Mouse (Mus musculus) testis, adult 2 months (tissue): ENCODE data around the gene Zfp157. TPM values are rescaled to one million over a fixed set of nuclear protein-coding genes. Genes with fewer than 3 reads are reported as not detected.
"Not testable (repeated sequence)": the region's sequence is repeated elsewhere in the genome, so short reads cannot be mapped to it uniquely, and the experiment has no call there.

Source experiments
- H3K27ac ChIP-seq: fragments of 200-500 bp; 2 replicates; pipeline ENCODE4 v1.5.1; 2012; ENCODE audit warnings: low read depth, low read length; ENCODE audit not compliant: control insufficient read depth, insufficient read depth
- H3K27me3 ChIP-seq: fragments of 200-500 bp; 2 replicates; pipeline ENCODE4 v1.6.1; 2012; ENCODE audit warnings: mild to moderate bottlenecking, low read length, moderate library complexity; ENCODE audit not compliant: control insufficient read depth, insufficient read depth
- H3K36me3 ChIP-seq: fragments of 200-500 bp; 2 replicates; pipeline ENCODE4 v1.6.1; 2012; ENCODE audit warnings: mild to moderate bottlenecking, low read length; ENCODE audit not compliant: control insufficient read depth, insufficient read depth
- H3K4me1 ChIP-seq: fragments of 200-500 bp; 2 replicates; pipeline ENCODE4 v1.6.1; 2012; ENCODE audit warnings: low read length; ENCODE audit not compliant: control insufficient read depth, insufficient read depth
- H3K4me3 ChIP-seq: fragments of 200-500 bp; 2 replicates; pipeline ENCODE4 v1.5.1; 2012; ENCODE audit warnings: low read depth, mild to moderate bottlenecking, low read length, moderate library complexity, mixed read lengths; ENCODE audit not compliant: control insufficient read depth
- CTCF ChIP-seq: fragments of 200-500 bp; IDR thresholded peaks from 2 replicates; pipeline ENCODE4 v1.5.1; 2012; ENCODE audit warnings: low read depth, mild to moderate bottlenecking, inconsistent platforms, low read length, moderate library complexity; ENCODE audit not compliant: control insufficient read depth, insufficient read depth, insufficient replicate concordance
- POLR2A ChIP-seq: fragments of 200-500 bp; IDR thresholded peaks from 2 replicates; pipeline ENCODE4 v1.6.1; 2012; ENCODE audit warnings: low read depth, mild to moderate bottlenecking, inconsistent platforms, low read length, moderate library complexity; ENCODE audit not compliant: control insufficient read depth
- polyA plus RNA-seq: library from polyadenylated mRNA; depleted of rRNA; stranded (reverse); fragments of >200 nt; gene quantifications from 2 replicates; pipeline ENCODE4 v1.2.3, GENCODE M21; 2012; rRNA removed

The Zfp157 gene
- 2.5 and 2.9 TPM in 2 replicates for polyA plus RNA-seq

DNA sequence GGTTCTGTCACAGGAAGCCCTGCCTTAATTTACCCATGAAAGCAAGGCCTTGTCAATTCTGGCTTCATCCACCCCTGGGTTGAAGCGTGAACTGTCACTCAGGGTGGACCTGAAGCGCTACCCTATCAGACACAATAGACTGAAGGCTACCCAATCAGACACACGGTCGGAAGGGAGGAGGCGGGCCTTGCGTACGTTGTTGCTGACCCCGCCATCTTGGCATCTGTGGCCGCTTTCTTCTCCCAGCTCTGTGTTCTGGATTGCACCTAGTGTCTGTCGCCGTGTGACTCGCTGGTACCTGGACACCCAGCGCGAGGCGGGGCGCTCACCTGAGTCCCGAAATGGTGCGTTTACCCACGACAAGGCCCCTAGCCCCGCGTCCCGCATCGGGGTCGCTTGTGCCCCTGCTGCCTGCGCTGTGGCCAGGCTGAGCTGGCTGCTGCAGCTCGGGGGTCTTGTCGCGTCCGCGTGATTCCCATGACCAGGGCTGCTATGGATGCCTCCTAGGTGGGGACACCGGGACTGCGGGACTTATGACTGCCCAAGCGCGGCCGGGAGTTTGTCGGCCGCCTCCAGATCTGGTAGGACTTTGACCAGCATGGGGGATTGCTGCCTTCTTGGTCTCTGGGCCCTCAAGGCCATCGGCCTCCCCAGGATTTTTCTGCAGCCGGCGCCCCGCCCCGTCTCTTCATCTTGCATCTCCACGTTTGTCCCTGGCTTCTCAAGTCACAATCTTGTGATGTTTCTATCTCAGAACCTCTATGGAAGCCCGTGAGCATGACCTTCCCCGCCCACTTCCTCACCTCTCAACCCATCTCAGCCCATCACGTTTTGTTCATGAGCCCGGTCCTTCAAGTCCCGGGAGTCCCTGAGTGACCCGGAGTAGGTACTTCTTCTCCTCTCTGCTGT is at the start of gene Zfp157:
Zfp157 (plus strand) TSS at position 183 of the 909 bp plus-strand sequence.
- peak within 1 kb of the TSS; percentile 98 for H3K4me3 ChIP-seq
- no peaks in the 10 kb centered on the region for H3K27me3 ChIP-seq
- peak within 1 kb of the TSS; percentile 93 for H3K27ac ChIP-seq
- peaks cover 2% of the 10 kb centered on the region; the same call in 1 of the 2 replicates for H3K36me3 ChIP-seq
- peaks cover 3% of the 10 kb centered on the region for H3K4me1 ChIP-seq
- TF ChIP-seq POLR2A (peak; percentile 73; the same call in 1 of the 2 replicates), CTCF (no peak)

- H3K4me3 ChIP-seq: no peak overlapping the region
- H3K36me3 ChIP-seq: no peaks in the 10 kb centered on the region
- no peaks in the 10 kb centered on the region for H3K27me3 ChIP-seq
- TF ChIP-seq CTCF (no peak), POLR2A (no peak)
- H3K27ac ChIP-seq: no peak overlapping the region
- no peaks in the 10 kb centered on the region for H3K4me1 ChIP-seq
Observed at GRCm38 (mm10) chr5:138397795-138398337, 43.4 kb upstream of the Zfp157 start.

- not testable (repeated sequence) for H3K27ac ChIP-seq, H3K27me3 ChIP-seq, H3K4me3 ChIP-seq, H3K4me1 ChIP-seq, H3K36me3 ChIP-seq
Observed at GRCm38 (mm10) chr5:138400431-138400830, 40.8 kb upstream of the Zfp157 start.

- no peak overlapping the region for H3K27ac ChIP-seq
- no peaks in the 10 kb centered on the region for H3K4me1 ChIP-seq
- TF ChIP-seq CTCF: no peak
- no peak for TF ChIP-seq POLR2A
- H3K27me3 ChIP-seq: no peaks in the 10 kb centered on the region
- peaks cover 1% of the 10 kb centered on the region; the same call in 1 of the 2 replicates for H3K36me3 ChIP-seq
- H3K4me3 ChIP-seq: no peak overlapping the region
Observed at GRCm38 (mm10) chr5:138458371-138458770, 17.1 kb downstream of the Zfp157 start.

DNA sequence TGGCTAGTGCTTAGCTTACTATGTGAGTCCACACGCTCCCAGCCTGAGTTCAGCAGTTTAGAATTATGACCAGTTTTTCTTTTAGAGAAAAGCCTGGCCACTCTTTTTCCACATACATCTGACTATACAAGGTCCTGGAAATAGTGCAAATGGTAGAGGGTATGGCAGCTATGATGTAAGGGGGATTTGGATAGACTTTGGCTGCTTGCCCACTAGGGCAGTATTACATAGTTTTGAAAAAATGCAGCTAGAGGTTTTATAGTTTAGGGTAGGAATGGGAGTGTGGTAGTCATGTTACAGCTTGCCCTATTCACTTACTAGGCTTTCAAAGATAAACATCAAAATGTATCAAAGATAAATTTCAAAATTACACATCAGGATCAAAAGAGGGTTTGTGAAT is 17.8 kb downstream of the Zfp157 start:
- no peak for TF ChIP-seq CTCF
- TF ChIP-seq POLR2A: no peak
- no peak overlapping the region for H3K4me3 ChIP-seq
- H3K27me3 ChIP-seq: no peaks in the 10 kb centered on the region
- H3K36me3 ChIP-seq: peaks cover 1% of the 10 kb centered on the region; the same call in 1 of the 2 replicates
- H3K27ac ChIP-seq: no peak overlapping the region
- H3K4me1 ChIP-seq: no peaks in the 10 kb centered on the region

DNA sequence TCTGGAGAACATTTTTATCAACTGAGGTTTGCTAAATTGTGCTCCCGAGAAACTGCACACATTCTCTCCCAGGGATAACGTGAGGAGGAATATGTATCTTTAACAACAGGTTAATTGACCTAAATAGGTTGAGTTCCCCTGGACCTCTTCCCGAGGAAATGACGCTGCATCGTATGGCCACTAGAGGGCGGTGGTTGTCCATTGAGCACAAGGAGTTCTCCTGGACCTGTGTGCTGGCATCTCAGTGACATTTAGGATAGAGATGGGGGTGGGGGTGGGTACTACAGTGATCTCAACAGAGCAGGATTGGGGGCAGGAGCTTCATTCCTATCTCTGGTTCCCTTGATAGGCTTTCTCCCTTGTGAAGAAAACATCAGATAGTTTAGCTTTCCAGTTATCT is 32.3 kb downstream of the Zfp157 start:
- TF ChIP-seq POLR2A: no peak
- peak; percentile 88; the same call in 1 of the 2 replicates for TF ChIP-seq CTCF
- Histone ChIP-seq H3K4me3 (no peak overlapping the region), H3K27me3 (no peaks in the 10 kb centered on the region), H3K36me3 (no peaks in the 10 kb centered on the region), H3K4me1 (no peaks in the 10 kb centered on the region), H3K27ac (no peak overlapping the region)

- H3K27me3 ChIP-seq, H3K27ac ChIP-seq, H3K4me1 ChIP-seq, H3K36me3 ChIP-seq, H3K4me3 ChIP-seq: not testable (repeated sequence)
Observed at GRCm38 (mm10) chr5:138504548-138504947, 63.3 kb downstream of the Zfp157 start.

Other genes starting within 250 kb of the Zfp157 start
- gene Mblac1, start 247.2 kb upstream of the Zfp157 start, polyA plus RNA-seq: 5.4 and 6.2 TPM in 2 replicates
- gene Nxpe5, start 215.6 kb upstream of the Zfp157 start, polyA plus RNA-seq: 0.14 and 0.19 TPM in 2 replicates
- gene Lamtor4, start 186.0 kb upstream of the Zfp157 start, polyA plus RNA-seq: 23.2 and 28.3 TPM in 2 replicates
- gene BC037034, start 177.4 kb upstream of the Zfp157 start, polyA plus RNA-seq: 60.7 and 63.1 TPM in 2 replicates
- 0.10 TPM in 2 replicates for gene Gal3st4, start 168.6 kb upstream of the Zfp157 start, polyA plus RNA-seq
- not detected in 2 replicates for gene Gm43720, start 161.5 kb upstream of the Zfp157 start, polyA plus RNA-seq
- gene Gpc2, start 161.5 kb upstream of the Zfp157 start, polyA plus RNA-seq: 18.6 and 22.7 TPM in 2 replicates
- gene Stag3, start 161.2 kb upstream of the Zfp157 start, polyA plus RNA-seq: 201 and 224 TPM in 2 replicates
- gene Pvrig, start 99.5 kb upstream of the Zfp157 start, polyA plus RNA-seq: 1.4 and 1.5 TPM in 2 replicates
- gene 1700123K08Rik, start 123.2 kb downstream of the Zfp157 start, polyA plus RNA-seq: 32.5 and 38.1 TPM in 2 replicates
- gene Zfp68, start 178.3 kb downstream of the Zfp157 start, polyA plus RNA-seq: 2.0 and 2.1 TPM in 2 replicates
- 0.27 and 0.32 TPM in 2 replicates for gene A430033K04Rik, start 181.4 kb downstream of the Zfp157 start, polyA plus RNA-seq